Mouse (Mus musculus) layer of hippocampus, adult 18-20 months (tissue): ENCODE measurements around the gene Senp6. TPM values are rescaled to one million over a fixed set of nuclear protein-coding genes. Genes with fewer than 3 reads are reported as not detected.

Source experiments
- DNase-seq, 2 experiments: peaks; one replicate each; pipeline ENCODE4 v3.0.0; 2022; ENCODE audit warnings: low spot score in 2 of 2
- total RNA-seq, 2 experiments: library from RNA; stranded (reverse); gene quantifications; 2 replicates each; pipeline ENCODE4 v1.2.3; 2021

Senp6 gene
- total RNA-seq, 2 experiments from 2014 or later: 101 to 104 TPM

DNA sequence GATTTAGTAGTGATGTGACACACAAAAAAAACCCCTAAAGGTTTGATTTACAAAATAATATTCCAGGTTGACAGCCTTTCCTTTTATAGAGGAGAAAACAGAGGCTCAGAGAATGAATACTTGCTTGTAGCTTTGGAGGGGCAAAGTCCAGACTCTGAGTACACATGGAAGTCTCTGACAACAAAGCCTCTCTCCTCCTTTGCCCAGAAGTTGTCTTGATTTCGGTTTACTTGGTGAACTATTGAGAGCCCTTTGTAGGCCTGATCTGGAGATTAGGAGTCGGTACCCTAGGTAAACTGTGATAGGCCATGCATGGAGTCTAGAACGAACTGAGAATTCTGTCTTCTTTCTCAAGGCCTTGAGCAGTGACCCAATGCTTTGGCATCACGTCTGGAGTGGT, 100.4 kb downstream of the Senp6 start:
- no peak for DNase-seq

DNA sequence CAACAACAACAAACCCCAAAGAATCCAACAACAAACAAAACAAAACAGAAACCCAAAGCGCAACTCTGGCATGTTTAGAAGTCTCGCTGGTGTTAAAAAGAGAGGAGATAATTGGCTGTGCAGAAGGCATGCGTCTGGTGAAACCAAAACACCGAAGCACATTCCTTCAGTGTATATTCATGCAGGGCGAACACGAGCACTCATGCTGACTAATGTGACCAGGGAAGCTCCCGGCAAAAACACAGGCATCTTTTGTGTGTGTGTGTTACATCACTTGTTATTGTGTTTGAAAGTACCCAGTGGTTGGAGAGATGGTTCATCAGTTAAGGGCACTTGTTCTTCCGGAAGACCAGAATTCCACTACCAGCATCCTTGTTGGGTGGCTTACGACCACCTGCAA, 102.8 kb downstream of the Senp6 start:
- DNase-seq: no peak

DNA sequence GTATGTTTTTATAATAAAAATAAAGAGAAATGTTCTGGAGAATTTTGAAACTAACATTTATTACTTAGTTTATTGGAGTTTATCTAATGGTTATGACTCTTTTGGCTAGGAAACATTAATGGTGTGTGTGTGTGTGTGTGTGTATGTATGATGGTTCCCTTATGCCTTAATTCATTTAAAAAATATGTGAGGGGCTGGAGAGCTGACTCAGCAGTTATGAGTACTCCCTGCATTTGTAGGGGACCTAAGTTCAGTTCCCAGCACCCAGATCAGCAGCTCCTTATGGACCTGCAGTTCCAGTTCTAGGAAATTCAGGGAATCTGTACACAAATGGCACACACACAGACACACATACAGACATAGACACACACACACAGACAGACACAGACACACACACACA, 104.5 kb downstream of the Senp6 start:
- no peak for DNase-seq

DNA sequence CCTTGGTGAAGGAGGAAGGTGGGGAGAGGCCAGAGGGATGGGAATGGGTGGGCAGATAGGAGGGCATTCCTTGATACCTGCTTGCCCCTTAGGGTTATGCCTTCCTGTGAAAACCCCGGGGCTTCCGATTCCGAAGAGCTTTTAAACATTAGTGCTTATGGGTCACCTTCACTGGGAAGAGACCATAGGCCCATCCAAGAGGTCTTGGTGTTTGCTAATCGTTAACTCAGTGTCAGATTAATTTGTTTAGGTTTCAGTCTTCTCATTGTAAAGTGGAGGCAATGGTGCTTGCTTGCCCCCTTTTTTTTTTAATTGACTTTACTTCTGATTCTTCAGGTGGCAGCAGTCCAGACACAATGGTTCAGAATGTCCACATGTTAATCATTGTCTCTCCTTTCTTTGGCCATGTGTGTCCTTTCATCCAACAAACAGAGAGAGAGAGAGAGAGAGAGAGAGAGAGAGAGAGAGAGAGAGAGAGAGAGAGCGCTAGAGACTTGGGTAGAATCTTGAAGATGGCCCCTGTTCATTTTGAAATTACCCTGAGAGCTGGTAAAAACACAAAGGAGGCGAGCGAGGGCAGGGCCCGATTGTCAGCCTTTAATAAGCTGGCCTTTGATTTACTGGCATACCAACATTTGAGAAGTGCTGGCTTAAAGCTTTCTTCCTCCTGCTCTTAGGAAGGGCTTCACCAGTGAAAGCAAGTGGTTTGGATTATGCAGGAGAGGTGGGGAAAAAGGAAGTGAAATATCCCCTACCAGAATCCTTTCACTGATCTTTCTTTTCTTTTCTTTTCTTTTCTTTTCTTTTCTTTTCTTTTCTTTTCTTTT, 105.9 kb downstream of the Senp6 start:
- DNase-seq: no peak

DNA sequence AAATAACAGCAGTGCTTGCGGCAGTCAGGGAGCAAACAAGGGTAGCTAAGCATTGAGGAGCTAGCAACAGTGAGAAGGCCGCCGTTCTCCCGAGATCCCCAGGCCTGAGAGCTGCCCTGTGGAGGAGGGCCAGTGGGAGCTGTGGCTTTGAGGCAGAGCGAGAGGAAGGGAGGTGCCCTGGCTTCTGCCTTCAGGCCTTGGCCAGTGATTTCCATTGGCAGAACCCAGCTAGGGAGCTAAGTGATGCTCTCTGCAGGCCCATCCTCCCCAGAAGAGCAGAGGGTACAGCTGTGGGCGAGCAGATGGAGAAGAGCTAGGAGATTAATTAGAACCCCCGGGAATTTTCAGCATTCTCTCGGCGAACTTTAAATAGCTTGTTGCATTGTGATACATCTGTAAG, 106.9 kb downstream of the Senp6 start:
- DNase-seq: peak in 1 of 2 experiments; percentile 55

DNA sequence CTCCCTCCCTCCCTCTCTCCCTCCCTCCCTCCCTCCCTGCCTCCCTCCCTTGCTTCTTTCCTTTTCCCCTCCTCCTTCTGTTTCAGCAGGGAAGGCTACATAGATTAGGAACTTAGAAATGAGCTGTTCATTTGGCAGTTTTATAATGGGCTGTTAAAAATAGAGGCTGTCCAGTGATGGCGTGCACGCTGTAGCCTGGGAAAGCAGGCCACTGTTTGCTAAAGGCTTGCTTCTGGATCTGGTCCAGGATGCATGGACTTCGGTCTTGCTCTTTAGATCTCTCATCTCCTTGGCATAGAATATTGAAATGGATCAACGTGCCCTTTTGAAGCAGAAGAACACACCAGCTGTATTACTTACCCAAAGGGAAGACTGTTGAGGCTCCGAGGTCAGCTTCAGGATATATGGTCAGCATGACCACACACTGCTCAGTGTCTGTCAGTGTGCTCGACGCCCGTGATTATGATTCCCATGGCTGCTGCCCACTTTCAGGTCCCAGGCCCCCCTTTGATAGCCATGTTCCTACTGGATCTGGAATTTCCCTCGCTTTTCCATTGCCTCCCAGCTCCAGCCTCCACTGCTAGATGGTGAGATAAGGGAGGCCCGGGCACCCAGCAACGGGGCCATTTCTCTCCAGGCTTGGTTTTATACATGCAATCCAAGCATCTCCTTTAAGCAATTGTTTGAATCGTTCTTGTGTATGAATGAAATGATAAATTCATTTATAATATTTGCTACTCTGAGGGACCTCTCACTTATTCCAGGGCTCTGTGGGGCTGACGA, 110.2 kb downstream of the Senp6 start:
- DNase-seq: no peak

DNA sequence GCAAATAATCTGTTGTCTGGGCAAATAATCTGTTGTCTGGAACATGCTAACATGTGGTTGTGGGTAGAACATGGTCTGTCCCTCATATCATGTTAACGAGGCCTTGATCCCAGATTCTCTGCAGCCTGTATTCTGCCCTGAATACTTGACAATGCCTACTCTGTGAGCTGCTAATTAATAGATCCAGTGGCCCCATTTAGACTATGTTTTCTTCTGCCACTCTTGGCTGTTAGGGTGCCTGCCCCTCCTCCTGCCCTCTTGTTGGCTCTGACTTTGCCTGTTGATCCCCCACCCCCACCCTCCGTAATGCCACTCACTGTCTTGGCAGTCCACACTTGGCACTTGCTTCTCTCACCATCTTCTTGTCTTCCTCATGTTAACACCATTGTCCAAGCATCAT, 112.0 kb downstream of the Senp6 start:
- DNase-seq: no peak

DNA sequence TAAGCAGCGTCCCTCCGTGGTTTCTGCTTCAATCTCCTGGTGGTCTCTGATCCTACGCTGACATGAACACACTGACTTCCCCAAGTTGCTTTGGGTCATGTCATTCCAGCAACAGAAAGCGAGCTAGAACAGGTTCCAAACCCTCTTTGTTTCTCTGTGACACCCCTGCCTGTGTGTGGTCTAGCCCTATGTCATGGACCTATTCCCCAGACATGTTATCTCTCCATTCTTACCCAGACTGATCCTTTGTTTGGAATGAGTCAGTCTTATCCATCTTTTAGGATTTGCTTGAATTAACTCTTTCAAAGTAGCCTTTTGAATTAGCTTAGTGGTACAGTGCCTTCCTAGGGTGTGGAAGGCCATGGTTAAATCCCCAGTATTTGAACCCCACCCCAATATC, 113.0 kb downstream of the Senp6 start:
- DNase-seq: no peak

DNA sequence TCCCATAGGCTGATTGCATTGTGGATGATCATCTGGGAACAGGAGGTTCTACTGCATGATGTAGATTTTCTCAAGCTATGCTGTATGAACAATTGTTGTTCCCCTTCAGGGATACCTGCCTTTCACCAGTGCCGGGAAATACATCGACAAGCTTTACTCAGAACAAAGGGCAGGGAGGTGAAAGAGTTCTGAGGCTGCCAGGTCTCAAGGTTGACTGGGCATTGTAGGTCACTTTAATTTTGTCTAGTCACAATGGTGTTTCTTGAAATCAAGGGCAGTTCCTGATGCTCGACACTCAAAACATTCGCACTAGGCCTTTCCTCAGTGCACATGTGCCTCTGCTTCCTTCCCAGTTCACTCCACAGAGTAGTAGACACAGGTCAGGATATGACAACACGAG, 114.1 kb downstream of the Senp6 start:
- no peak for DNase-seq

DNA sequence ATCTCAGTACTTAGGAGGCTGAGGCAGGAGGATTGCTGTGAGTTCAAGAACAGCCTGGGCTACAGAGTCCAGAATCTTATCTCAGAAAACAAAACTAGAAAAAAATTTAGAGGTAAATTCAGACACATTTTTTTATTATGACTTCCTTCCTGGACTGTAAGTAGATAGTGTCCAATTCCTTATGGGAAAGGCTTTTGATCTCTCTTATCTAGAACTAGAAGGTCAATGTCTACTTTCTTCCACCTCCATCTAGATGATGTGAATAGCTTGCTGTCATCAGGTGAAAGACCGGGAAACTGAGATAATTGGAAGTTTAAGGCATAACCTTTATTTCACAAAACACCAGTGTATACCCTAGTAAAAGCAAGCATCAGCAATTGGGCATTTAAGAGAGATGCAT, 115.0 kb downstream of the Senp6 start:
- no peak for DNase-seq

DNA sequence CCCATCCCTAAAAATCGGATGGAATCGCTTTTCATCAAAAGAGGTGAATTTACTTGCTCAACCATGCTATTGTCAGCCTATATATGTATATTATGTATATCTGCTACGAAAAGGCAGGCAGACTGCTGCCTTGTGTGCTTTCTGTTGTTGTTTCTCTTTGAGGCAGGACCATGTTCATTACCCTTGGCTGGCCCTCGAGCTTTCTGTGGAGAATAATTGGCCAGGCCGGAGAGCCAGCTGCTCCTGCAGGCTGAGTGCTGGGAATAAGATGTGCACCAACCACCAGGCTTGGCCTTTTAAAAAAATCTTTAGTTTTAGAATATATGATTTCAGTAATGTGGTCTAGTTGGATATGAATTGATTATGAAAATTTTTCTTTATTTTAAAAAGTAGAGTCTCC, 117.4 kb downstream of the Senp6 start:
- DNase-seq: no peak

DNA sequence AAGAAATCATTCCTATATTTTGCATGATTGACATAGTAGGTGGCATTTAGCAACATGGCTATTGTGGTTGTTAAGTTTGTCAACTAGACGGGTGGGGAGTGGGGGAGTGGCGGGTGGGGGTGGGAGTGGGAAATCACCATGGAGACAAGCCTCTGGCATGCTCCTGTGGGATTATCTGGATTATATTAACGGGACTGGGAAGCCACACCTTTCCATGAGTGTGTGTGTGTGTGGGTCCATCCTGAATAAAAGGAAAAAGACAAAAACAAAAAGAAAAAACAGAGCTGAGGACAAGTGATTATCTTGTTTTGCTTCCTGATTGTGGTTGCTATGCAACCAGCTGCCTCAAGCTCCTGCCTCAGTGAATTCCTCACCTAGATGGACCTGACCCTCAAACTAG, 119.0 kb downstream of the Senp6 start:
- no peak for DNase-seq

DNA sequence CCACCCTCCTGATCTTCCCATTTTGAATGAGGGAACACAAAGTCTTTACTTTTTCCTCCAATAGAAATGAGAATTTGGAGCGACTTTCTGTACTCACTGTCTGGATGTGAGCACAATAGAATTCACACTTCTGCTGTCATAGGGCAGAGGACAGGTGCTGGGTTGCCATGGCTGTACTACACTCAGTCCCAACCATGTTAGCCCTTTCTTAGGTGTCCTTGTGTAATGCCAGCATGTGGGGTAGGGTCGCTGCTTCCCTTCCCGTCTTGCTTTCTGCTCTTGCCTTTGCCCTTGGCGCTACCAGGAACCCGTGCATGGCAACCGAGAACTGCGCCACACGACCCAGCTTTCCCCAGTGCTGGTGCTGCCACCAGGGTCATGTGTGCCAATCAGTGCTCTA, 120.0 kb downstream of the Senp6 start:
- no peak for DNase-seq

DNA sequence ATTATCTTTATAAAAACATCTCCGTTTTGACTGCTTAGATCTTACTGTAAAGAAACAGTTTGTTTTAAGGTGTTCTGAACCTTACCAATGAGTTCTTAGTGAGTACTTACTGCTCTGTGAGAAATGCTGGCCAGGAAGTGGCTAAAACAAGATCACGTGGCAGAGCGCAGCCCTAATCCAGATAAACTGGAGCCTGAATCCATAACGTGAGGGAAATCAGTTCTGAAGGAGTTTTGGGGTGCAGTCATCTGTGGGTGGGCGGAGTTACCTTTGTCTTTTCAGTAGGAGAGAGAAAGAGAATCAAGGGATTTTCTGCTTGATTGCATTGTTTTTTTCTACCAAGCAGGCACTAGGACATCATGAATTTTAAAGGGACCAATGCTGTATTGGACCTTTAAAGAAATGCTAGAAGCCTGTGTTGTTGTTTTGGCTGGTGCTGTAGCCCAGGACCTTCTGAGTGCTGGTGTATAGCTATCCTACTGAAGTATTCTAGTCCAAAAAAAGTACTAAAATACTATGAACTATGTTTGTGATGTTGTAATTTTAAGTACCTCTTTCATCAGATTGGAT, 121.7 kb downstream of the Senp6 start:
- no peak for DNase-seq

DNA sequence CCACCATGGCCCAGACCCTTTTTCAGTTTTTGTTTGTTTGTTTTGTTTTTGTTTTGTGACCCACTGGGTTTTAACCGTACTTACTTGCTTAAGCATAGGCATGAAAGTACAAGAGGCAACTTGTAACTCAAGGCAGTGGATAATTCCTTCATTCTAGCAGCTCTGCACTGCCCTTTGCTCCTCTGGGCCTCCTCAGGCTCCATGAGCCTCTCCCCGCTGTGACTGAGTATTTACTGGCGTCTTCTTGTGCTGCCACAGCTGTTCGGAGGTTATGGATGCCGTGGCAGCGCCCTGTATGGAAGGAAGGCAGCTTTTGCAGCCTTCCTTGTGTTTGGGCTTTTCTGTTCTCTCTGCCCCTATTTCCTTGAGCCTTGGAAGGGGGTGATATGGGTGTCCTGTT, 124.5 kb downstream of the Senp6 start:
- DNase-seq: no peak

DNA sequence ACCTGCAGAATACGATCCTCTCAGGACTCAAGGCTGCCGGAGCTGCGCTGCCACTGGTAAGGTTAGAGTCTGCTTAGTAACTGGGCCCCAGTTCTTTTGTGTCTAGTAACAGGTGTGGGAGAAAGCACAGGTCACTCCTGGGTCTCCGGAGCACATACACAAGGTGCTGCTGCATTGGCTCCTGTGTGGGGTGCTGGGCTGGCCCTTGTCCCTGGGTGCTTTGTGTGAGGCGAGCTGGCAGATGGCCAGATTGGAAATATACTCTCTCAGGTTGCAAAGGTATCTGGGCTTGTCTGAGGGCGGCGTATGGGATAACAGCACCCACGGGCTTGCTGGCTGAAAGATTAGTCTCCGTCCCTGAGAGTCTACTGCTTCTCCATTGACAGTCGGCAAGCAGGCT, 125.6 kb downstream of the Senp6 start:
- no peak for DNase-seq

DNA sequence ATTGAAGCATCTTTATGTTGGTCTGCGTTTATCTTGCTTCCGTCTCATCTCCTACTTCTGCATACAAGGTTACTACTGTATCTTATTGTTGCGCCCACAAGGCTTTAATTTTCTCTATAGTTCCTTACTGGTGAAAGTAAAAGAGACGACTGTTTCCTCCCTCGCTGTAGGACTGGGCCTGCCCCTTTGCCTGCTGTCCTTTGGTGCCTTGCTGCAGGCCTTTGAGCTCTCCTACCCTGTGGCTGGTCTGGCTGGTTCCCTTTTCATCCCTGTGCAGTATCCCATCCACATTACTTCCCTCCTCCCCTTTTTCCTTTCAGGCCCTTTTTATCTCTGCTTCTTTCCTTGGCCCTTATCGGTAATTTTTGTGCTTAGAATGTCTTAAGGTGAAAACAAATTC, 127.7 kb downstream of the Senp6 start:
- no peak for DNase-seq

Other genes with a start within 250 kb of the Senp6 start
- gene Filip1, start 54.1 kb upstream of the Senp6 start, total RNA-seq: 10 to 100 TPM; 10.6 to 13.1 TPM
- 10 to 100 TPM; 72.6 to 77.8 TPM for gene Myo6, start 98.1 kb downstream of the Senp6 start, total RNA-seq